Mouse (Mus musculus) heart, embryonic 10.5 days (tissue): ENCODE results near the gene Car12. TPM values are rescaled to one million over a fixed set of nuclear protein-coding genes. Genes with fewer than 3 reads are reported as not detected.
"Not testable (repeated sequence)": the region's sequence is repeated elsewhere in the genome, so short reads cannot be mapped to it uniquely, and the experiment has no call there.

Experiments
- DNase-seq: peaks from one replicate; pipeline ENCODE4 v3.0.0-alpha.2; 2017; ENCODE audit warnings: low spot score
- H3K27ac ChIP-seq: fragments of 300-500 bp; sonication (generic); 2 replicates; pipeline ENCODE4 v1.5.1; 2016; ENCODE audit warnings: mild to moderate bottlenecking
- H3K27me3 ChIP-seq: fragments of 300-500 bp; sonication (generic); 2 replicates; pipeline ENCODE4 v1.6.1; 2016; ENCODE audit warnings: mild to moderate bottlenecking; ENCODE audit not compliant: poor library complexity, insufficient read depth, severe bottlenecking
- H3K36me3 ChIP-seq: fragments of 300-500 bp; sonication (generic); 2 replicates; pipeline ENCODE4 v1.6.1; 2016; ENCODE audit warnings: mild to moderate bottlenecking, moderate library complexity
- H3K4me1 ChIP-seq: fragments of 300-500 bp; sonication (generic); 2 replicates; pipeline ENCODE4 v1.6.1; 2016; ENCODE audit warnings: mild to moderate bottlenecking
- H3K4me3 ChIP-seq: fragments of 300-500 bp; sonication (generic); 2 replicates; pipeline ENCODE4 v1.5.1; 2016; ENCODE audit warnings: mild to moderate bottlenecking, moderate library complexity
- H3K9me3 ChIP-seq: fragments of 300-500 bp; sonication (generic); 2 replicates; pipeline ENCODE4 v1.6.1; 2016; ENCODE audit warnings: mild to moderate bottlenecking, moderate library complexity
- WGBS: fragments of 180-500 bp; shearing (Covaris S2); methylation state at CpG from one replicate; pipeline ENCODE4 v1.1.7; 2016; 5-methylcytosine and 5-hydroxymethylcytosine counted together
- polyA plus RNA-seq: library from polyadenylated mRNA; unstranded; fragments of >200 nt; fragmentation: Nextera tagmentation; extraction: Ambion mirVana; gene quantifications from 2 replicates; pipeline ENCODE4 v1.2.1, GENCODE M21; 2016

The Car12 gene
- polyA plus RNA-seq, 1 experiment from 2014 or later = 1.3 TPM

DNA sequence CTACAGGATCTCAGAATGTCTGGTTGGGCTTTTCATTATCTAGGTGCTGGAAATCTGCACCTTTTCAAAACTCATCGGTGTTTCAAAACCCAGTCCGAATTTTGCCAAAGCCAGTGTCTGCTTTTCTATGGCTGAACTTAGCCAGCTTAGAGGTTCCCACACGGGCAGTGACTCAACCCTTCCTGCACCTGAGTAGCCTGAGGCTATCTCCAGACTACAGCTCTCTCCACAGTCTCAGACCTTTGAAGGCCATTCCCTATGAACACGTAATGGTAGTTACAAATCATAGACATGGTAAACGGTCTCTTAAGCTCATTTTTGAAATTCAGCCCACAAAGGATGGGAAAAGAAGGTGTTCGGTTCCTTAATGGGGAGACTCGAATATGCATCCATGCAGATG is 26.0 kb downstream of the Car12 start:
- WGBS = 81% methylated on average over 7 of the region's 7 CpGs
- Histone ChIP-seq H3K9me3 (no peaks in the 10 kb centered on the region), H3K27me3 (no peaks in the 10 kb centered on the region), H3K36me3 (no peaks in the 10 kb centered on the region), H3K4me1 (no peaks in the 10 kb centered on the region), H3K4me3 (no peak overlapping the region), H3K27ac (no peak overlapping the region)
- no peak for DNase-seq

DNA sequence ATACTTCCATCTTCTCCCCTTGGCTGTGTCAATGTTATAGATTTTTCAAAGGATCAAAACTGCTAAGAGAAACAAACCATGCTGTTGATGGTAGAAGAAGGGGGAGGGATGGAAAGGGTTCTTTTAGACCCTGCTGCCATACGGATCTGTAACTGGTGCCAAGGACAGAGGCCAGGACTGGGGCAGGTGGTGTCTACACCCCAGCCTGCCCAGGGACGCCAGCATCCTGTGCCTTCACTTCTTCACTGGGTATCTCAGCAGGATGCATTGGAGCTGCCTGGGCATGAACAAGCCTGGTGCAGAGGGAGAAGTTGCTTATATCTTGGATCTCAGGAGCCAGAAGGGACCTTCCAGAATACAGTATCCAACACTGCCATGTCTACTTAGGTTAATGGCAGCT is 31.0 kb downstream of the Car12 start:
- Histone ChIP-seq H3K4me1 (peaks cover 8% of the 10 kb centered on the region; the same call in 1 of the 2 replicates), H3K27ac (no peak overlapping the region), H3K9me3 (no peaks in the 10 kb centered on the region), H3K27me3 (no peaks in the 10 kb centered on the region; the same call in 1 of the 2 replicates), H3K36me3 (no peaks in the 10 kb centered on the region), H3K4me3 (no peak overlapping the region)
- no peak for DNase-seq
- WGBS = 82% methylated on average over 2 of the region's 2 CpGs

DNA sequence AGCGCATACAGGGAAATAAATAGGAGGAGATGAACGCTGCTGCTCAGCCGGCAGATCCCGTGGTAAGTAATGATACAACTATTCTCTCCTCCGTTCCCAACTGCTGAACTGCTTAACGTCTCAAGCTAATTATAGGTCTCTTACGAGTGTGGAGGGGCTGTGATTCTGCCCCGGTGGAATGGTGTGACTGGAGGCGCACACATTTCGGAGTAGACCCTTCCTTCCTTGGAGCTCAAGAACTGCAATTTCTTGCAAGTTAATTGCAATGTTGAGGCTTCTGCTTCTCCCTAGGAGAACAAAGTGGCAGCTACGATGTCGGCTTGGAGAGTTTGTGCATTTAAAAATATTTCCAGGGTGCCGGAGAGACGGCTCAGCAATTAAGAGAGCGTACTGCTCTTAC is 34.9 kb downstream of the Car12 start:
- DNase-seq = no peak
- no peaks in the 10 kb centered on the region; the same call in 1 of the 2 replicates for H3K27me3 ChIP-seq
- no peak overlapping the region for H3K27ac ChIP-seq
- H3K4me1 ChIP-seq = peaks cover 8% of the 10 kb centered on the region; the same call in 1 of the 2 replicates
- 66% methylated on average over 15 of the region's 15 CpGs for WGBS
- no peaks in the 10 kb centered on the region for H3K9me3 ChIP-seq
- H3K36me3 ChIP-seq = no peaks in the 10 kb centered on the region
- H3K4me3 ChIP-seq = no peak overlapping the region

DNA sequence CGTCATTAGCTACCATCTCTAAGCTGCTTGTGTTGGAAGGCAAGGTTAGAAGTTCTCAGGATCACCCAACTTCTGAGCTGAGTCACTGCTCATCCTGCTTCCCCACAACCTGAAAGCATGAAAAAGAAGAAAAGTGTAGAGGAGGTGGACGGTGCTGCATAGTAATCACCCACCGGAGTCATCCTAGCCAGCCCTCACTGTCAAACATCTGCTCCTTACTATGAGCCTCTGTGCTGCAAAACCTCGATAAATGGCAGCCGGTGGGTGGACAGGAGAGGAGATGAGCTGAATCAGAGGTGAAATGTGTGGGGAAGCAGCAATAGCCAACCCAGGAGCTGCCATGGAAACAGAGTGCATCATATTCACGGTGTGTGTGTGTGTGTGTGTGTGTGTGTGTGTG is 39.4 kb downstream of the Car12 start:
- H3K4me3 ChIP-seq = no peak overlapping the region
- 76% methylated on average over 6 of the region's 6 CpGs for WGBS
- no peak for DNase-seq
- H3K36me3 ChIP-seq = no peaks in the 10 kb centered on the region
- no peaks in the 10 kb centered on the region for H3K9me3 ChIP-seq
- H3K27me3 ChIP-seq = no peaks in the 10 kb centered on the region
- peaks cover 8% of the 10 kb centered on the region; the same call in 1 of the 2 replicates for H3K4me1 ChIP-seq
- no peak overlapping the region for H3K27ac ChIP-seq

DNA sequence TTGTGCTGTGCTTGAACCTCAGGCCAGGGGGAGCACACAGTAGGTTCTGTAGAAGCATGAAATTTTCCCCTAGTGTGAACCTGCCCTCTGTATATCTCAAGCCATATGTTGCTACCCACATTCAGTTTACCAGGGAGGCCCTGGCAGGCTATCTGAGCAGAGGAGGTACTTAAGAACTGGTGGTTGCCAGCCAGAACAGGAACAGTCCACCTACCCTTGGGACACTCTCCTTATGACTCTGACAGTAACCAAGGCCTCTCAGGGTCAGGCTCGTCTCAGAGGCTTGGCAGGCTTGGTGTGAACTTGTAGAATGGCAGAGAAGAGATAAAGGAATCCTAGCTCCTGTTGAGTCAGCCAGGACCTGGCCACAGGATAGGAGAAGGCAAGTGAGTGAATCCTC is 47.5 kb downstream of the Car12 start:
- Histone ChIP-seq H3K4me1 (0 out of 2 replicates have a peak, but pooled peaks cover 3% of the 10 kb centered on the region), H3K9me3 (no peaks in the 10 kb centered on the region), H3K27me3 (no peaks in the 10 kb centered on the region), H3K36me3 (no peaks in the 10 kb centered on the region), H3K27ac (no peak overlapping the region), H3K4me3 (no peak overlapping the region)
- no peak for DNase-seq
- 32% methylated on average over 1 of the region's 1 CpGs for WGBS

DNA sequence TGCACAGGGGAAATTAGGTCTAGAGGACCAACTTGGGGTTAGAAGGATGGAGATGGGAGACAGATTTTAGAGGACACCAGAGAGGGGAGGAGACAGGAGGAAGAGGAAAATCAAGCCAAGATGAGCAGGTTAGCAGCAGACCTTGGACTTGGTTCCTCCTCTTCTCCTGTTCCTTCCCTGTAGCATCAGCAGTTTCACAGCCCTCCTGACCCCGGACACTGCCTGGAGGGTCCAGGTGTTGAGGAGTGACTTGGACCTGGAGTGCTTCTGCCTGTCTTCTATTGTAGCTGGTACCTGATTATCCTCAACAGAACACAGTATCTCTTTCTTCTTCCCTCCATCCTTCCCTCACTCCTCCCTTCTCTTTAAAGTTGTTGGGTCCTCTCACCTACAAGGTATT is 55.2 kb downstream of the Car12 start:
- Histone ChIP-seq H3K4me3 (no peak overlapping the region), H3K4me1 (no peaks in the 10 kb centered on the region), H3K27ac (no peak overlapping the region), H3K27me3 (no peaks in the 10 kb centered on the region), H3K36me3 (no peaks in the 10 kb centered on the region), H3K9me3 (no peaks in the 10 kb centered on the region)
- WGBS = 92% methylated on average over 1 of the region's 1 CpGs
- DNase-seq = no peak

DNA sequence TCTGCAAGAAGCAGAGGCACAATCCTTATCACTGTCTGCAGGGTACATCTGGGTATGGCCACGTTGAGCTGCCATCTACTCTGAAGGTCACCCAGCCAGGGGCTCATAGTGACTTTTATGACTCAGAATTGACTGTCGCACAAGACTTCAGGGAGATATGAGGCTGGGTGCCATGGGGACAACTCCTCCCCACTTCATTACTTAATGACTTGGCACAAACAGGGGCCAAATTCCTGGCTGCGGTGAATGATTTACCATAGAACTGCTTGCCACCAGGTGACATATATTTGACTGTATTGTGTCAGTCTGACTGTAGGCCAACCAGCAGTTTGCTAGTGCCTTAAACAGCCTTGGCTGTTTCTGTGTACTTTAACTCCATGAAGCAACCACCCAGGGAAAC is 55.8 kb downstream of the Car12 start:
- 67% methylated on average over 3 of the region's 3 CpGs for WGBS
- no peak for DNase-seq
- H3K27ac ChIP-seq = no peak overlapping the region
- no peaks in the 10 kb centered on the region for H3K36me3 ChIP-seq
- H3K27me3 ChIP-seq = no peaks in the 10 kb centered on the region
- H3K4me1 ChIP-seq = no peaks in the 10 kb centered on the region
- no peak overlapping the region for H3K4me3 ChIP-seq
- H3K9me3 ChIP-seq = no peaks in the 10 kb centered on the region

DNA sequence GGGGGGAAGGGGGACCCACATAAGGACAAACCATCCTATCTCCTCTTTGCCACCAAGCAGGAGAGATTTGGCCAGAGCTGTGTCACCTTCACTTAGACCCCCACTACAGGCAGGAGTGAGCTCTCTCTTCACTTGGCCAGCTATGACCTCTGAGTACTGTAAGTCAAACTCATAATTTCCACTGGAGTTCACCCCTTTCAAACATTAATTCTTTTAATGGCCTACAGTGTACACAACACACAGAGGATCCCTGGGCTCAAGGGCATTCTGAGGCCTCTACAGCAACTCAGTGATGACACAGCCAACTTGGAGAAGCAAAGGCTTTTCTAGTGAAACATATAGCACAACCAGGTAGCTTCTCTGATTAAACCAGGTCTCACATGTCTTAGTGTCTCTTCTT is 57.2 kb downstream of the Car12 start:
- no peaks in the 10 kb centered on the region for H3K27me3 ChIP-seq
- no peaks in the 10 kb centered on the region for H3K36me3 ChIP-seq
- no peaks in the 10 kb centered on the region for H3K4me1 ChIP-seq
- no peak overlapping the region for H3K27ac ChIP-seq
- no peaks in the 10 kb centered on the region for H3K9me3 ChIP-seq
- no peak for DNase-seq
- no peak overlapping the region for H3K4me3 ChIP-seq

DNA sequence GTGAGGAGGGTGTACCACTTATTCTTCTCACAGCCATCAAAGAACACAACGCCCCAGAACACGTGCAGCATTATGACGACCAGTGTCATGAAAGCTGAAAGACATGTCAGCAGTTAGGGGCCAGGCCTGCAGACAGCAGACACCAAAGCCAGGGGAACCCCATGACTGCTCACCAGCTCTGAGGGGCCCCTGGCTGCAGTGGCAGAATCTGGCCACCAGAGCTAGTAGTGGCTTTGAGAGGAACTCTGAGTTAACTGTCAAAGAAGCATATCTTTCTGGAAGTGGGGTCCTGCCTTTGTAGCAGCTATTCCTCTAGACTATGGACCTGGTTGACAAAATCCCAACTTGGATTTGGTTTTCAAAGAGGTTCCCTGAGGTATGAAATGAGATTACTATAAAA is 71.1 kb downstream of the Car12 start:
- H3K4me1 ChIP-seq, H3K27ac ChIP-seq, H3K9me3 ChIP-seq, H3K4me3 ChIP-seq, DNase-seq, H3K36me3 ChIP-seq, H3K27me3 ChIP-seq: not testable (repeated sequence)
- 100% methylated on average over 2 of the region's 3 CpGs for WGBS

DNA sequence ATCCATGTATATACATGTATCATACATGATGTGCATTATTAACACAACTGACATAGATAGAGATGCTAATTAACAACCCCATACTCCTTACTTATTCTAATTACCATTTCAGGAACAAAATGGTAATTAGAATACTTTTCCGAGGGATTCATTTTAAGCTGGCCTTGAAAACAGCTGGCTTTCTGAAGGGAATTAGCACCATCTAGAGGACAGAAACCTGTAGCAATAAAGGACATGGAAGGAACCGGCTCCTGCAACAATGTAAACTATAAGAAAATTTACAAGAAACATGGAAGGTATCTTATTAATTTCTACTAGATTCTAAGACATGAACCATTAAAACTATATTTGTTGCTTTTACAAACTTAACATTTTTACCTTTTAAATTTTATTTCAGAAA is 74.3 kb downstream of the Car12 start:
- H3K27me3 ChIP-seq = no peaks in the 10 kb centered on the region
- no peak overlapping the region for H3K4me3 ChIP-seq
- DNase-seq = no peak
- H3K9me3 ChIP-seq = no peaks in the 10 kb centered on the region
- H3K4me1 ChIP-seq = no peaks in the 10 kb centered on the region
- 21% methylated on average over 2 of the region's 2 CpGs for WGBS
- no peak overlapping the region for H3K27ac ChIP-seq
- peaks cover 14% of the 10 kb centered on the region for H3K36me3 ChIP-seq

DNA sequence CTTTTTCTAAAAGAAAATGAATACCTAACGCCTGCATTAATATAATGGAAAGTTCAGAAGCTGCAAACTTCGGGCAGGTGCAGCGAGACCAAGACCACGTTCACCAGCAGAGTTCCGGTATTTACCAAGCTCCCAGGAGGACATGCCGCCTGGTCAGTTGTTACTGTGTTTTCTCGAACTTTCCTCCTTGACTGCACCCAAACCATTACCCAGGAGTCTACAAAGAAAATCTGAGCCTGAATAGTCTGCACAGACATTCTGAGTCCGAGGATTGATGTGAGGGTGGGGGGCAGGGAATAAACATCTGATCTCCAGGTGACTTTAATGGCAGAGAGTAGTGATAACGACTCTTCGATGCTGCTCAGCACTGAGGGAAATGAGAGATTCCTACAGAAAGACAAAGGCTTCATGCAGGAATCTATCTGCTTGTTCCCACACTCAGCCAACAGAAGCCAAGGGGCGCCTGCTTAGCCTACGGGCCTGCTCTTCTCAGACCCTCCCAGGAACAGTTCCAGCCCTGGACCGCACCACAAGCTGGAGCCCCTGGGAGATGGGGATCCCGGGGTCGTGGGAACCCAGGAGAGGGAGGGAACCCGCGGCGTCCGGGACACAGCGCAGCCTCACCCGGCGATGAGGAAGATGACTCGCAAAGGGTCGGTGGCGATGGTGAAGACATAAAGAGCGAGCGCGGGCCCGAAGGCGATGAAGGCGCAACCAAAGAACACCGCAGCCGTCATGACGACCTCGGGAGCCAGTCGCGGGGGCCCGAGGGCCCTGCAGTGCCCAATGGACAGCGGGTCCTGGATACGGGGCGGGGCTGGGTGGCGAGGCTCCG is 81.4 kb downstream of the Car12 start:
- Histone ChIP-seq H3K9me3 (no peaks in the 10 kb centered on the region), H3K27me3 (no peaks in the 10 kb centered on the region), H3K27ac (peak overlapping the region; percentile 90), H3K4me3 (peak overlapping the region; percentile 78), H3K4me1 (peaks cover 8% of the 10 kb centered on the region; the same call in 1 of the 2 replicates), H3K36me3 (peaks cover 7% of the 10 kb centered on the region)
- WGBS = 2% methylated on average over 43 of the region's 43 CpGs
- no peak for DNase-seq

DNA sequence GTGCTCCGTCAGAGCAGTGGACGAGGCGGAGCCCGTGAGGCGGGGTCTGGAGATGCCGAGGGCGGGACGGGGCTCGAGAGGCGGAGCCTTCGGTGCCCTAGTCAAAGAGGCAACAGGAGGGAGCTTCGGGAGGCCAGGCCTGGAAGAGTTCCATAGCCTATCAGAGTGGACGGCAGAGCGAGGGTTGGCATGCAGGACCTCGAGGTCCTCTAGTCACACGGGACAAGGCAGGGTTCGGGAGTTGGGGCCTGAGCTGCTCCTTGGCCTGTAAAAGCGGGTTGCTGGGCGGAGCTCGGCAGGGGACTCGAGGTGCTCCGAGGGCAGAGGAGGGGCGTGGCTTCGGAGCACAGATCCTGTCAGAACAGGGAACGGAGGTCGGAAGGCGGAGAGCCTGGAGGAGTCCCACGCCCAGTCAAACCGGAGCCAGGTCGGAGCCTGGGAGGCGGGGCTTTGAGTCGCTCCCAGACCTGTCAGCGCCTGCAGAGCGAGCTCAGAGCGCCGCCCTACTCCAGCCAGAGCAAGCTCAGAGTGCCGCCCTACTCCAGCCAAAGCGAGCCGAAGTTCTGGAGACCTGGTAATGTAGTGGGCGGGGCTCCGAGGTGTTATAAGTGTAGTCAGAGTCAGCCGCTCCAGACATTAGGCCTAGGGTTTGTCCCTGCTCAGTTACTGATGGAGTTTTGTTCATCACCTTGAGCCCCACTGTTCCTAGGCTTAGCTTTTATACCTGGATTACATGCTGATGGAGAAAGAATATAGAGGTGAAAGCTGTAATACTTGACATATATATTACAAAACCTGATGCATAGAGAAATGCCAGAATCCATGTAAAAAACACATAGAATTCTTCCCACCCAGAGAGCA is 82.2 kb downstream of the Car12 start, which contains the start of gene Aph1b:
TSS of gene Aph1b (minus strand) at position 27 of the 861 bp plus-strand sequence.
- no peaks in the 10 kb centered on the region for H3K27me3 ChIP-seq
- H3K36me3 ChIP-seq = no peaks in the 10 kb centered on the region
- H3K27ac ChIP-seq = peak within 1 kb of the TSS; percentile 90
- under 1% methylated on average over 42 of the region's 42 CpGs for WGBS
- DNase-seq = peak; percentile 99
- no peaks in the 10 kb centered on the region for H3K9me3 ChIP-seq
- H3K4me1 ChIP-seq = peaks cover 8% of the 10 kb centered on the region; the same call in 1 of the 2 replicates
- peak within 1 kb of the TSS; percentile 78 for H3K4me3 ChIP-seq

DNA sequence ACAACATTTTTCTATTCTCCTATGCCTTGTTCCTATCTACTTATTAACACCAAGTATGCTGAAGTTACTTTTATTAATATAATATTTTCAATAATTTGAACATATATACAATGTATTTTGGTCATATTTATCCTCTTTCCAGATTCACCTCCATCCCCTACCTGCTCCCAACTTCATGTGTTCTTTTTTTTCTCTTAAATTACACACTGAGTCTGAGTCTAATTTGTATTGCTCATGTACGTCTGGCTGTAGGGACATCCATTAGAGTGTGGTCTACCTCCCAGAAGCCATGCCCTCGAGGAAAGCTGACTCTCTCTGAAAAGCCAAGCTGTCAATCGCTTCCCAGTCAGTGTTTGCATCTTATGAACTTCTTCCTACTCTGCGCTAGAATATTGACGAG is 83.3 kb downstream of the Car12 start, which contains the start of gene Gm10647:
TSS of gene Gm10647 (plus strand) at position 301 of the 400 bp plus-strand sequence.
- DNase-seq = no peak
- Histone ChIP-seq H3K4me3 (peak within 1 kb of the TSS; percentile 78), H3K4me1 (peaks cover 10% of the 10 kb centered on the region), H3K9me3 (no peaks in the 10 kb centered on the region), H3K27me3 (peaks cover 2% of the 10 kb centered on the region; the same call in 1 of the 2 replicates), H3K36me3 (no peaks in the 10 kb centered on the region), H3K27ac (peak within 1 kb of the TSS; percentile 90)
- WGBS = 85% methylated on average over 5 of the region's 5 CpGs
